Mouse (Mus musculus): ENCODE data around the gene Zc3h12c.

Gene Zc3h12c

DNA sequence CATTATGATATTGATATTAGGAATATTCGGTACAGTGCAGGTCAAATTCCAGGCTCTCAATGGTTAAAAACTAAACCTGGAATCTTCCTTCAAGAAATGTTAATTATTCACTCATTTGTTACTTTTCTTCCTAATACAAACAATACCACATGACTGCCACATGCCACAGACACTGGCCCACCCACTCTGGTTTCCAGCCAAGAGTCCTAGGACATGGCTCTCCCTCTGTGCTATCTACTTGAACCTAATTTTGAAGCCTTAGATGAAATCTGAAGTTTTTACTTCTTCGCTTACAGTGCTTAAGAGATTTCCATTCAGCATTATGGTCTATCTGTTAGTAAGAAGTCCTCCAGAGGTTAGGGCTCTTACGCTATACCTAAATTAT, 2.7 kb downstream of the Zc3h12c start:
- DNase-seq (ENCODE audit: low spot score) = no peak

- no peak for DNase-seq (ENCODE audit: low spot score)
Measured at GRCm38 (mm10) chr9:52165076-52165705, 3.2 kb downstream of the Zc3h12c start.

DNA sequence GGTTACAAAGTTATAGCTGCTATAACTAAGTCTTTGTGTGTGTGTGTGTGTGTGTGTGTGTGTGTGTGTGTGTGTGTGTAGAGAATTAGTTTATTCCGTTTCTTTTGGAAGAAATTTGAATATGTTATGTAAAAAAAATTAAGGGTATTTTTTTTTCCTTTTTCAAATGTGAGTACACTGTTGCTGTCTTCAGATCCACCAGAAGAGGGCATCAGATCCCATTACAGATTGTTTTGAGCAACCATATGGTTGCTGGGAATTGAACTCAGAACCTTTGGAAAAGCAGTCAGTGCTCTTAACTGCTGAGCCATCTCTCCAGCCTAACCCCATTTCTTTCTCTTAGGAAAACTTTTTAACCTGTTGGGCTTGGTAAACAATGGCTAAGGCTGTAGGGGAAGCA, 7.9 kb downstream of the Zc3h12c start:
- DNase-seq (ENCODE audit: low spot score) = no peak

DNA sequence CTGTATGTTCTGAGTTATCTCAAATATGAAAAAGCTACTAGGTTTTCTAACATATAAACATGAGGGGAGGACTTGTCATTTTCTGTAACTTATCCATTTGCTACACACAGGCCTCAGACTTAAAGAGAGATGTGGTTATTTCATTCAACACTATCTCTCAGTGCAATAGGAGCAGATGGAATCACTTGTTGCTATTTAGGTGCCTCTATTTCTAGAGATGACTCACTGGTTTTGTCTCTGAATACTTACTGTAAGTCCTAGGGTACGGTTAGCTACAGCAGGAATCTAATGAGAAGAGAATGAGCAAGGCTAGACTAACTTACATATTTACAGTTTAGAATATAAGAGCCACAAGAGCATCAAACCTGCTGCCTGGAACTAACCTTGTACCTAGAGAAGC, 9.8 kb downstream of the Zc3h12c start:
- DNase-seq (ENCODE audit: low spot score) = no peak

GRCm38 (mm10) chr9:52155417-52155816, 13.0 kb downstream of the Zc3h12c start:
- no peak for DNase-seq (ENCODE audit: low spot score)

- no peak for DNase-seq (ENCODE audit: low spot score)
Measured at GRCm38 (mm10) chr9:52154253-52154652, 14.1 kb downstream of the Zc3h12c start.

DNA sequence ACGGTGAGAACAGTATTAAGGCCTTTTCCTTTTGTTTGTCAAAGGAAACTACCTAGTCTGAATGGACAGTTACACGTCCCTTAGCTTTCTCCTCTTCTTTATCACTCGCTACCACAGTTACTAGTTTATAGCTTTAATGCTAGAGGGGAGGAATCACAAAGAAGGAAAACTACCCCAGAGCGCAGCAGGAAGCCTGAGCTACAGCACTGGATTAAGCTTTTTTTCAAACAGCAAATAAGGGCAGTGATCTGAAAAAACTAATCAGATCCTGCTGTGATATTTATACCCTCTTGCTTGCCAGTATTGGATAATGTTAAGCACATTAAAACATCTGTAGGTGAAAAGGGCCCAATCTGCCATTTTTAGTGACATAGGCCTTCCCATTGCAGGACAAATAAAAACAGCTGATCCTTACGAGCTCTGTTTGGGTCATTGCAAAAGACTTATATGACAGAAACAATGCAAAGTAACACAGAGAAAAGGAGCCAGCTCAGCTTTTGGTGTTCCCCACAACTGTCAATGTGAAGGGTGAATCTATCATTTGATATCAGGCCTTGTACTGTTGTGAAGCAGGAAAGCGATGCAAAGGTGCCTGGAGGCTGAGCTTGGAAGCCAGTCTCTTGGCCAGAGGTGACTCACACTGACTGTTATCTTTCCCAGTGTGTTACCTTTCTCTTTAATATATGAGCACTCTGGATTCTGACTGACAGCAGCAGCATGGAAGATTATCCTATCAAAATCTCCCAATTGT, 16.1 kb downstream of the Zc3h12c start:
- DNase-seq (ENCODE audit: low spot score) = no peak

DNA sequence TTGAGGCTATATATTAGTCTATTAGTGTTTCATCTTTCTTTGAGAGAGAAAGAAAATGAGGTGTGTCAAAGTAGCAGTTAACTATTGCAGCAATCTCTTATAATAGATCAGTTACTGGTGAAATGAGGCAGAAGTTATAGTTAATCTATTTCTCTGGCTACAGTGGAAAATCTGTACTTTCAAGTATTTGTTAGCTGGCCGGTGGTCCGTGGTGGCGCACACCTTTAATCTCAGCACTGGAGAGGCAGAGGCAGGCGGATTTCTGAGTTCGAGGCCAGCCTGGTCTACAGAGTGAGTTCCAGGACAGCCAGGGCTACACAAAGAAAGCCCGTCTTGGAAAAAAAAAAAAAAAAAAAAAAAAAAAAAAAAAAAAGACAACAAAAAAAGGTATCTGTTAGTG, 18.6 kb downstream of the Zc3h12c start:
- no peak for DNase-seq (ENCODE audit: low spot score)

DNA sequence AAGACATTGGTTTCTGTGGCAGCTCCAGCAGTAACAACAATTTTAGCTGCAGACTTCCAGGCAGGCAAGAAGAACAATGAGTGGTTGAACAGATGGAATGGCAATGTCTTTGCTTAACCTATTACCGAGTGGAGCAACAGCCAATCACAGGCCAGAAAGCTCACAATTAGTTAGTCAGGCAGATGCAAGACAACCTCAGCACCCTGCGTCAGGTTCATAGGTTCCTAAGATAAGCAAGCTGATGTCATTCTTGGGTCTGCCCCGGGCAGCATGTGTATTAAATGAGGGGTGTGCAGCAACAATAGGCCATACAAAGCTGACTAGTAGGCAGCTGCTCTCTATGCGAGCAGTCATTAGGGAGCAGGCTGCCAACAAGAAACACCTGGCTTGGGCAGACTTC, 19.1 kb downstream of the Zc3h12c start:
- DNase-seq (ENCODE audit: low spot score) = no peak

DNA sequence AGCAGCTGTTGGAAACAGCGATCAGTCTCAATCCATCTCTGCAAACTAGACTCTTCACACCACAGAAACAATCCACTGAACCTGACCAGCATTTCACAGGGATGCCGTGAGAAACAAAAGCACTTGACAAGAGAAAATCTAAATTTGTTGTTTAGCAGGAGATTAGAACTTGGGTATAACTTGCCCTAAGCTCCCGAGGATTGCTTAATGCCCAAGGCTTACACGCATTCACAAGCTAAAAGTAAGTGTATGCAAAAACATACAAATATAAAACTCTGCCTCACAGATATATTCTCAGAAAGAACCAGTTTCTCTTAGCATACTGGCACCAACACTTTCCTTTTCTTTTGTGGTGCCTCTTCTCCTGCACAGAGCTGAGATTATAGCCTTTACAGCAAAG, 19.5 kb downstream of the Zc3h12c start:
- DNase-seq (ENCODE audit: low spot score) = no peak

DNA sequence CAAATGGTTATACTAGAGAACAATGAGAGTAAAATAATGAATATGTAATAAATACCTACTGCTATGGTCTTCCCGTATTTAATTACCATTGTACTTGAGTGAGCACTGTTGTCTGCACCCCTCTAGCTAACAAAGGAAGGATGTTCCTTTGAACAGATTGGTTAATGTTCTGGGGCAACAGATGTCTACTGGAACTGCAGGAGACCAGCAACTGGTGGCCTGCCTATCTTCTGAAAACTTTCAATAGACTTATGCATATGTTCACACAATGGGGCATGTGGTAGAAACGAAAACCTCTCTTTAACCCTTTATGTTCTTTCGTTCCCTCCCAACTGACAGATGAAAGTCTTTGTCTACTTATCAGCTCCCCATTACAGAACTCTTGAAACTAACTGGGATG, 20.1 kb downstream of the Zc3h12c start:
- no peak for DNase-seq (ENCODE audit: low spot score)

DNA sequence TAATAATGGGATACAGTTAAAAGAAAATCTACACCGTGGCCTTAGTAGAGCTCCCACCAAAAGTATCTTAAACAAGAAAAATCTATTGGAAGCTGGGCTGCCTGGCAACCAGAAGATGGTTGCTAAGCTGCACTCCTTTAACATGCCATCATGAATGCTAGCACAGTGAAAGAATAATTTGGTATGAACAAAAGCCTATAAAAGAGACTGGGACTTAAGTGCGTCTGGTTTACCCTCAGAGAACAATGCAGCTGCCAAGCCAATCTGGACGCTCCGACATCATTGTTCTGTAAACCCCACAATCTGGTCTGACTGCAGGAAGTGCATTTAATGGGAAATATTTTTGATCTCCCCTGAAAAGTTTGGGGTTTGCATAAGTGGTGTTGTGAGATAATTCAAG, 22.1 kb downstream of the Zc3h12c start:
- no peak for DNase-seq (ENCODE audit: low spot score)

DNA sequence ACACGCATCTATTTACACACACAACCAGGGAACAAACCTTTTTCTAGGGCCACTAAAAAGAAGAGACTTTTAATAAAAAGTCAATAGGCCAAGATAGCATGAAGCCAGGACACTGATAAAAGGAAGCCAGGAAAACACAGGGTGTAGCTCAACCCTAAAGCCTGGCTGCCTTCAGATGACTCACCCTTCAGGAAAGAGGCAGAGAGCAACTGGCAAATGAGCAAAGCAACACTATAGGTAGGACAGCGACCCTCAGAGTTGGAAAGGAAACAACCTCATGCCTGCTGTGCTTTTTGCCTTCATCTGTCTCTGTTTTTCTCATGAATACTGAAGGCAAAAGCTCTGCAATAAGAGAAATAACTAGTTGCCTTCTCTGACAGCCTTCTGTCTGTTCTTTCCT, 35.6 kb downstream of the Zc3h12c start:
- DNase-seq (ENCODE audit: low spot score) = no peak

DNA sequence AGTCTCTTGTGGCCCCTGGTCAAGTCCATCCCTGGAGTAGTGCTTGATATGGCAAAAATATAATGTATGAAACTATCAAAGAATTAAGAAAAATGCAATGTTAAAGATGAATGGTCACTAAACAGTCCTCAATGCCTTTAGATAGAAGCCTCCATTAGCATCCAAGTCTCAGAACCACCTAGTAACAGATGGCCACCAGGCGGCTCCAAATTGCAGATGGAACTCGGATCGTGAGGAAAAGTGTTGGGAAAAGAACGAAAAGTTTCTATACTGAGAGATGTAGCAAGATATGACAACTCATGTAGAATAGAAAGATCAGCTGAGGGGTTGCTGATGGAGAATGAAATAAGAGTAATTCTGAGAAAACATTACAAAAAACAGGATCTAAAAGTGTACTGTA, 38.0 kb downstream of the Zc3h12c start:
- DNase-seq (ENCODE audit: low spot score) = no peak

GRCm38 (mm10) chr9:52125225-52125624, 43.1 kb downstream of the Zc3h12c start:
- no peak for DNase-seq (ENCODE audit: low spot score)

- no peak for DNase-seq (ENCODE audit: low spot score)
Measured at GRCm38 (mm10) chr9:52119212-52119611, 49.2 kb downstream of the Zc3h12c start.

DNA sequence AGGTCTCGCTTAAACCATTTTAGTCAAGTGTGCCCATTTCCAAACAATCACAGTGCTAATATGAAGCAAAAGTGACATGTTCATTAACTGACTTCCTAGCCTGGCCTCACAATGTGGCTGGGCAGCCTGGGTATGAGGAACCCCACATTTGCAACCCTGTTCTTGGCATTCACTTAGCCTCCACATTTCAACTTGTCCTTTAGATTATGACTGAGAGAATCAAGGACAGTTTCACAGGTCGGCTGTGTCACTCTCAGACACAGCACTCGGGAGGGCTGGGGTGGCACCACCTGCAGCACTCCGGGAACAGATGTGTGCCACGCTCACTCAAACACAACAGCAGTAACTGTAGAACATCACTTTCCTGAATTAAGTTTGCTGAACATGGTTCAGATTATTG, 55.3 kb downstream of the Zc3h12c start:
- no peak for DNase-seq (ENCODE audit: low spot score)

DNA sequence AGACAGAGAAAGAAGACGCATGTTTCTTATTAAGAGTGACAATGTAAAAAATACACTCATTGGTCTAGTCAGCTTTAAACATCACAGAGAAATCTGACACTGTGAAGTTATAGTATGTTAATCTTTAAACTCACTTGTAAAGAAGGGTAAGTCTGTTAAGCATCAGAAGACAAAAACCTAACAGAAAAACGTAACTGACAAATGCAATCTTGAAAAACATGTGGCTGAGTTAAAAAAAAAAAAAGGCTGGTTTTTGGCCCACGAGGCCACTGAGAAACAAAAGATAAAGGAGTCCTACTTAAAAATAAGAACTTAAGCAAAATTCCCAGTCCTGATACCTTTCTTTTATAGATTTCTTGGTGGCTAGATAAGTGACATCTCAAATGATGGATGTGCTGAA, 57.6 kb downstream of the Zc3h12c start:
- no peak for DNase-seq (ENCODE audit: low spot score)

DNA sequence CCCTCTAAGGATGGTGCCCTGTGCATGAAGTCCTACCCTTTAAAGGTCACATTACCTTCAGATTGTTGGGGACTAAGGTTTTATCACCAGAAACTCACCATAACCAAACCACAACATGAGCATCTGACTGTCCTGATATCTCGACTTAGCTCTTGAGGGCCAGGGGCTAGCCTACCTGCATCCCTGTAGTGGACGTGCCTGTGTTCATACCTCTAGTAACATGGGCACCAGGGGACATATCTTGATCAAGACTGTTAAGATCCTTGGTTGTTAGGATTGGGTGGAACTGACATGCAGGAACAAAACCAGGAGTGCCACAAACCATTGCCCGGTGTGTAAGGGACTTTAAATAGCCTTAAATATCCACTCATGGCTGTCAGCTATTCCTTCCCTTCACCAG, 61.2 kb downstream of the Zc3h12c start:
- no peak for DNase-seq (ENCODE audit: low spot score)

GRCm38 (mm10) chr9:52105423-52105822, 62.9 kb downstream of the Zc3h12c start:
- DNase-seq (ENCODE audit: low spot score) = no peak

- DNase-seq (ENCODE audit: low spot score) = no peak
Measured at GRCm38 (mm10) chr9:52104225-52104615, 64.2 kb downstream of the Zc3h12c start.

DNA sequence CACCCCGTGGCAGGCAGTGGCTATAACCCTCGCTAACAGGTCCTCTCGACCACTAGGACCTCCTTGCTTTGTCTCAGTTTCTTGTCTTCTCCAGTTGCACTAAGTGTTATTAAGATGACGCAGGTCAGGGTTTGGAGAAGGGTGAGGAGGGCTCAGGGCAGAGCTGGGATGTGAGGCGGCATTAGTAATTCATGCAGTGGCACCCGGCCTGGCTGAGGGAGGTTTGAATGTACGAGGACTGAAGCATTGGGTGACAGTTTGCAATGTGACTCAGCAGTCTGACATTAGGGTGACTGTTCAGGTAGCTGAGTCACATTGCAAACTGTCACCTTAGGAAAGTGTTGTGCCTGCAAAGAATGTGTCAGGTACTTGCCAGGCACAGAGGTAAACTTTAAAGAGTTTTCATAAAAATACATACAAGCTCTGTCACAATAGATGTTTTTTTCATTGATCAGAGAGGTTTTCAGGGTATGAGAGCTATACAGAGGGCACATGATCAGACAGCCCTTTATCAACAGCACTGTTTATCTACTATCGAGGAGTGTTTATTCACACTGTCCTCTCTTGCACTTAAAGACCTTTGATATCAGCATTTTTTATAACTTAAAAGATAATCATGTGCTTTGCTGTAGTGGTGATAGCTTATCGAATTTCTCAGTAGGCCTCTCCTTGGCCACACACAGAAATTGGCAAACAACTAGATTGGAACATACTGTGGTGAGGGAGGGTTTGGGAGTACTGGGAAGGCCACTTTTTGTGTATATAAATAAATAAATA, 64.7 kb downstream of the Zc3h12c start:
- no peak for DNase-seq (ENCODE audit: low spot score)

Measured in spleen, adult 12 weeks (tissue).